Mouse (Mus musculus): ENCODE data around the gene Pttg1ip.

The Pttg1ip gene

GRCm38 (mm10) chr10:77581408-77582284 lies at the start of gene Pttg1ip:
Gene Pttg1ip, plus strand, starts transcription at chr10:77581720.
- DNase-seq (ENCODE audit: low spot score in 2 of 2) = peak; percentile 96 to 98

DNA sequence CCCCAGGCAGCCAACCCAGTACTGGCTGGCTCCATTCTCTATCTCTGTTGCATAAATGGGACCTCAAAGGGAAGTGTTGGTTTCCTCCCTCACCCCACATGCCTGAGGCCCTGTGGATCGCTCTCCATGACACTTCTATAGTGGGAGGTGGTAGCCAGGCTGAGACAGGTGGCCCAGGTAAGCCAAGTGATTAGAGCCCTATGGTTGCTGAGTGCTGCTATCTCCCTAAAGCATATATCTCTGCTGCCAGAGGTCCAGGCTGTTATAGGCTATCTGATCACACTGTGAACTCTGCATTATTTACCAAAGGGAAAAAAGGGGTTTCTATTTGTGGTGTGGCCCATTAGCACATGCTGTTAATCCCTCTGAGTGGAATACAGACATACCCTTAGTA lies 49.5 kb upstream of the Pttg1ip start:
- DNase-seq (ENCODE audit: low spot score in 2 of 2) = no peak

DNA sequence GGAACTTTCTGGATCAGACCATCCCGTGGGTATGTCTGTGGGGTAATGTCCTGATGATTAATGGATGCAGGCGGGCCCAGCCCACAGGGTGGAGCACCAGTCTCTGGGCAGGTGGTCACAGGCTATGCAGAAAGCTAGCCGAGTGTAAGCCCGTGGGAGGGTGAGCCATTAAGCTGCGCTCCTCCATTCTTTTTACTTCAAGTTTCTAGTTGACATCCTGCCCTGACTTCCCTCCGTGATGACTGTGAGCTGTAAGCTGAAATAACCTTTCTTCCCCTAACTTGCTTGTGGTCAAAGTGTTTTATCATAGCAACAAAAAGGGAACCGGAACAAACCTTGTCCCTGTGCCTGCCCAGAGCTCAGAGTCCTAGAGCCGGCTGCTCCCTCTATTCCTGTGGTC lies 44.8 kb upstream of the Pttg1ip start:
- DNase-seq (ENCODE audit: low spot score in 2 of 2) = no peak

DNA sequence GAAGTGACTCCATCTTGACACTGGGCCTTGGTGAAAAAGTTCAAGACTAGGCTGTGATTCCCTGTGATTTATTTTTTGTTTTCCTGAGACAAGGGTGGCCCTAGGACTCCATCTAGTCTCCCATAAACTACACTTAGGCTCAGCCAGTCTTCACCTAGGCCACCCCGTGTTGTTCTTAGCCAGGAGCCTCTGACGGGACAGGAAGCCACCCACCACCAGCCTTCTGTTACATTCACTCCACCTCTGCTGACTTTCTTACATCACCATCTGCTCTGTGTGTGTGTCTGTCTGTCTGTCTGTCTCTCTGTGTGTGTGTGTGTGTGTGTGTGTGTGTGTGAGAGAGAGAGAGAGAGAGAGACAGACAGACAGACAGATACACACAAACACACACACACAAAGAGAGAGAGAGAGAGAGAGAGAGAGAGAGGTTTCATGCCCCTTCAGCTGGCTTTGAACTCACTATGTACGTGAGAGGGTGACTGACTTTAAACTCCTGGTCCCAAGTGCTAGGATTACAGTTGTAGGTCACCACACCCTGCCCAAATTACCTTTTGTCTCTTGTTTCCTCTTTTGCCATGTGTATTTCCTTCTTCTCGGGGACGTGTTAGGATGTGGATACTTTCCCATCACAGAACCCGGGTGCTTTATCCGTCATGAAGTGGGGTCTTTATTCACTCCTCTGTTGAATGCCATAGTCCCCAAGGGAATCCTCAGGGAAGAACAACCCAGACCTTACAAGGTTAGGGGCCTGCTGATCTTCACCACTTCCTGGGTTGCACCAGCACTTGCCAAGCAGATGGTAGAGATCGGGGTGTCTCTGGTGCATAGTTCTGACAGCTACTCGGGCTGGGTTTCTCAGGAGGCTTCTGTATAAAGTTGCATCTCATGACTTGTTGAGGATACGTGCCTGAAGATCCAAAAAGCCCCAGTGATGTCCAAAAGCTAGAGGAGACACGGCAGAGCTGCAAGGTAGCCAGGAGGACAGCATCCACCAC lies 44.0 kb upstream of the Pttg1ip start:
- DNase-seq (ENCODE audit: low spot score in 2 of 2) = no peak

GRCm38 (mm10) chr10:77539320-77539945 lies 42.1 kb upstream of the Pttg1ip start:
- no peak for DNase-seq (ENCODE audit: low spot score in 2 of 2)

GRCm38 (mm10) chr10:77540576-77541102 lies 40.9 kb upstream of the Pttg1ip start:
- no peak for DNase-seq (ENCODE audit: low spot score in 2 of 2)

DNA sequence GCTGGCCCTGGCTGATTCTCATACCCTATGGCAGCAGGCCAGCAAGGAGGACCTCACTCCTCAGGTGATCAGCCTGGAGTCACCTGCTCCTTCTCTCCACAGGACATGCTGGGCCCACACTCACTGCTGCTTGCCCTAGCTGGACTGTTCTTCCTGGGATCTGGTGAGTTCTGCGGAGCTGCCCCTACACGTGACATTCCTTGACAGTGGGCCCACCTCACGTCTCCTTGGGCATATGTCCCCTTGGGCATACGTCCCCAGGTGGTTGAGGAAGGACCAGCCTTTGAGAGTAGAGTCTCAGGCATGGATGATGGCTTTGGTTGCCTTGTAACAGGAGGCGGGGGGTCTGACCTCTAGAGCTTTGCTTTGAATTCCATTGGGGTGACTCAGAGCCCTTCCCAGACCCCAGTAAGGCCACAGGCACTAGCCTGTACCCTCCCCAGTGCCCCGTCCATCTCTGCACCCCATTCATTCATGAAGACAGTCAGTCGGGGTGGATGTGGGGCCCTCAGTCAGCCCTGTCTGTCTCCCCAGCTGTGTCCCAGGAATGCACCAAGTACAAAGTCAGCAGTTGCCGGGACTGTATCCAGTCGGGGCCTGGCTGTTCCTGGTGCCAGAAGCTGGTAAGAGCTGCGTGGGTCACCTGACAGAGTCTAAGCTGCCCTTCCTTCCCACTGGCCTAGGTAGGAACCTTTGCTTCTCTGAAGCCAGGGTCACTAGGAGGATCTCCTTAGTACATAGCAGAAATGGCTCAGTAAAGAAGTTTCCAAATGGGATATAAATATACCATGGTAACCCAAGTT lies 39.5 kb upstream of the Pttg1ip start:
- no peak for DNase-seq (ENCODE audit: low spot score in 2 of 2)

GRCm38 (mm10) chr10:77543226-77543625 lies 38.3 kb upstream of the Pttg1ip start:
- DNase-seq (ENCODE audit: low spot score in 2 of 2) = peak in 1 of 2 experiments; percentile 83

- DNase-seq (ENCODE audit: low spot score in 2 of 2) = no peak
Observed at GRCm38 (mm10) chr10:77544916-77545315, 36.6 kb upstream of the Pttg1ip start.

GRCm38 (mm10) chr10:77548576-77548975 lies 32.9 kb upstream of the Pttg1ip start:
- no peak for DNase-seq (ENCODE audit: low spot score in 2 of 2)

DNA sequence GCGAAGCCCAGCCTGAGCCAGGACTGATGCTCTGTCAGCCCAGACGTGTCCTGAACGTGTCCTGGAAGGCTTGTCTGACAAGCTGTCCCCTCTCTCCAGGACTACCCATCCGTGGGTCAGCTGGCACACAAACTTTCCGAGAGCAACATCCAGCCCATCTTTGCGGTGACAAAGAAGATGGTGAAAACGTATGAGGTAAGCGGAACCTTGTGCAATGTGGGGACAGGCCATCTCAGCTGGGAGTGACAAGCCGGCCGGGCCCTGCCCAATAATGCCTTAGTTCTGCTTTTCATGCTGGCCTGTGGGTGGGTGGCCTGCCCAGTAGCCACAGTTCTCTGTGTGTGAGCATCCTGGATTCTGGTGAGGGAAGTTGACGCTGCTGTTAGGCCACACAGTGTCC lies 30.6 kb upstream of the Pttg1ip start:
- peak in 1 of 2 experiments; percentile 56 for DNase-seq (ENCODE audit: low spot score in 2 of 2)

GRCm38 (mm10) chr10:77552162-77552561 lies 29.4 kb upstream of the Pttg1ip start:
- DNase-seq (ENCODE audit: low spot score in 2 of 2) = no peak

- no peak for DNase-seq (ENCODE audit: low spot score in 2 of 2)
Observed at GRCm38 (mm10) chr10:77553285-77553684, 28.2 kb upstream of the Pttg1ip start.

- DNase-seq (ENCODE audit: low spot score in 2 of 2) = no peak
Observed at GRCm38 (mm10) chr10:77554918-77555317, 26.6 kb upstream of the Pttg1ip start.

GRCm38 (mm10) chr10:77556631-77557030 lies 24.9 kb upstream of the Pttg1ip start:
- no peak for DNase-seq (ENCODE audit: low spot score in 2 of 2)

- no peak for DNase-seq (ENCODE audit: low spot score in 2 of 2)
Observed at GRCm38 (mm10) chr10:77557641-77558040, 23.9 kb upstream of the Pttg1ip start.

GRCm38 (mm10) chr10:77560090-77560489 lies 21.4 kb upstream of the Pttg1ip start:
- DNase-seq (ENCODE audit: low spot score in 2 of 2) = no peak

DNA sequence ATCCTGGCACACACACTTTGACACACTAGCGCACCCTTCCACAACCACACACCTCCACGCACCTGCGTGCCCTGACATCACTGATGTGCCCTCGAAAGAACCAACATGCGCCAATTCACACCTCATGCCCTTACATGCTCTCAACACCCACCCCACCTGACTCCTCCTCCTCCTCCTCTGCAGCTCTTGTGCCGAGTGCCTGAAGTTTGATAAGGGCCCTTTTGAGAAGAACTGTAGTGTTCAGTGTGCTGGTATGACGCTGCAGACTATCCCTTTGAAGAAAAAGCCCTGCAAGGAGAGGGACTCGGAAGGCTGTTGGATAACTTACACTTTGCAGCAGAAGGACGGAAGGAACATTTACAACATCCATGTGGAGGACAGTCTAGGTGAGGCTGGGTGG lies 20.7 kb upstream of the Pttg1ip start:
- no peak for DNase-seq (ENCODE audit: low spot score in 2 of 2)

DNA sequence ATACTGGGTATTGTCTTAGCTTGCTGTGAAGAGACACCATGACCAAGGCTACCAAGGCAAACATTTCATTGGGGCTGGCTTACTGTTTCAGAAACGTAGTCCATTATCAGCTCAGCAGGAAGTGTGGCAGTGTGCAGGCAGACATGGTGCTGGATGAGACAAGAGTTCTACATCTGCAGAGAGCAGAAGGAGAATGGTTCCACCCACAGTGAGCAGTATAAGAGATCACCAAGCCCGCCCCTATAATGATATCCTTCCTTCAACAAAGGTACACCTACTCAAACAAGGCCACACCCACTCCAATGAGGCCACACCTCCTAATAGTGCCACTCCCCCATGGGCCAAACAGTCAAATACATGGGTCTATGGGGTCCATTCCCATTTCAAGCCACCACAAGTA lies 20.0 kb upstream of the Pttg1ip start:
- no peak for DNase-seq (ENCODE audit: low spot score in 2 of 2)

- DNase-seq (ENCODE audit: low spot score in 2 of 2) = peak in 1 of 2 experiments; percentile 45
Observed at GRCm38 (mm10) chr10:77565005-77565404, 16.5 kb upstream of the Pttg1ip start.

- peak; percentile 87 to 98 for DNase-seq (ENCODE audit: low spot score in 2 of 2)
Observed at GRCm38 (mm10) chr10:77566651-77567050, 14.9 kb upstream of the Pttg1ip start.
